Mouse (Mus musculus) neural tube, embryonic 10.5 days (tissue): ENCODE results near the gene Abi1.
"Not testable (repeated sequence)": the region's sequence is repeated elsewhere in the genome, so short reads cannot be mapped to it uniquely, and the experiment has no call there.

ENCODE experiments used
- DNase-seq: peaks from one replicate; pipeline ENCODE4 v3.0.0-alpha.2; 2017; ENCODE audit warnings: low spot score; ENCODE audit errors: extremely low spot score

Abi1 gene

DNA sequence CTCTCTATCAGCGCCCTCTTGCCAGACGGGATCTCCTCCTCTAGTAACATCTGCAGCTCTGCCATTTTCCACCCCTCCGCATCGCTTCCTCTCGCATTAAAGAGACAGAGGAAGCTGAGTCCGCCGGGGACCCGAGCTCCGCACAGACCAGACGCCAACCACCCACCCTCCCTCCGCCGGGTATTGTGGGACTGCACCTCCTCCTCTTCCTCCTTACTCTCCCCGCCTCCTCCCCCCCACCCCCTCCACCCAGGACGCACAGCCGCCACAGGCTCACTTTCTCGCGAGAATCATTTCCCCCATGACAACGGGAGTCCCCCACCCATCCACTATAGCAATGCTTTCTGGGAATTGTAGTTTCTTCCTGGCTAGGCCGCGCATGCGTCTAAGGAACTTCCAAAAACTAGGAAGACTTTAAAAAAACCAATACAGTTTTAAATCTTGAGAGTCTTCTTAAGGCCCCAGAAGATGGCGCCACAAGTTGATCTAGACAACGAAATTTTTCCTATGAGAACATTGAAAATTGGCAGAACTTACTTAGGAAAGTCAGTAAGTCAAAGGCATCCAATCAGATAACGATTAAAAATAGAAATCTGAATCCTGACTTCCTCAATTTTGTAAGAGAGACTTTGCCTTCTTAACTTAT, at the start of gene Abi1:
Abi1 (minus strand) TSS at position 241 of the 646 bp plus-strand sequence.
- DNase-seq = peak; percentile 85

DNA sequence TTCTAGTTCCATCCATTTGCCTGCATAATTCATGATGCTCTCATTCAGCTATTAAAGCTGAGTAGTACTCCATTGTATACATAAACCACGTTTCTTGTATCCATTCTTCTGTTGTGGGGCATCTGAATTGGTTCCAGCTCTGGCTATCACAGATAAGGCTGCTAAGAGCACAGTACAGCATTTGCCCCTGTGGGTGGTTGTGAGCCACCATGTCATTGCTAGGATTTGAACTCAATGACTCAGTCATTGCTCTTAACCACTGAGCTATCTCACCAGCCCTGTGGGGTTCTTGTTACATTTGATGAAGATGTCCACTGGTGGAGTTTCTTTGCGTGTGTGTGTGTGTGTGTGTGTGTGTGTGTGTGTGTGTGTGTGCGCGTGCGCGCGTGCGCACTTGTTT, 44.5 kb upstream of the Abi1 start:
- no peak for DNase-seq

DNA sequence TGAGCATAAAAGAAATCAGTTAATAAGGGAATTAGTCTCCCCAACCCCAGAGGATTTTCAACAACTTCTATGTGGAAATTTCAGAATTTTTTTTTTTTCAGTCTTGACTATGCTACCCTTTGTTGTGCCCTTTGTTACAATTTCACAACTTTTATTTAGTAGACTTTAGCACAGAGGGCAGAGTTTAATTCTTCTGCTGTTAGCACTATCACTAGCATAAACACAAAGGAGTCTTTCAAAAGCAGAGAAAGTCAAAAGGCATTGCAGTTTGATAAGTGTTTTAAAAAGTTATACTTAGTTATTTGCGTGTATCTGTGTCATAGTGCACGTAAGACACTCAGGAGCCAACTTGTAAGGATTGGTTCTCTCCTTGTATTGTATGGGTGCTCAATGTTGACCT, 38.5 kb upstream of the Abi1 start:
- DNase-seq = no peak

DNA sequence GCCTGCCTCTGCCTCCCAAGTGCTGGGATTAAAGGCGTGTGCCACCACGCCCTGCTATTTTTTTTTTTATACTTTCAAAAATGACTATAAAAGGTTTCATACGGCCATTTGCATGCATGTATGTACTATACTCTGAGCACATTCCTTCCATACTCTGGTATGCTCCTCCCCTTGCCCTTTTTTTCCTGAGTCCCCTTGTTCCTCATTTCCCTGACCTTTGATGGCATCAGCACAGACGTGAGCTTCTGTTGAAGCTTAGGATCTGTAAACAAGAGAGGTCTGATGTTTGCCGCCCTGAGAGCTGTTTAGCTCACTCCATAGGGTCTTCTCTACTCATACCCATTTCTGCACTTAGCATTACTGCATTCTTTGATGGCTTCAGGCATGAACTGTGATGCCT, 37.7 kb upstream of the Abi1 start:
- DNase-seq = no peak

DNA sequence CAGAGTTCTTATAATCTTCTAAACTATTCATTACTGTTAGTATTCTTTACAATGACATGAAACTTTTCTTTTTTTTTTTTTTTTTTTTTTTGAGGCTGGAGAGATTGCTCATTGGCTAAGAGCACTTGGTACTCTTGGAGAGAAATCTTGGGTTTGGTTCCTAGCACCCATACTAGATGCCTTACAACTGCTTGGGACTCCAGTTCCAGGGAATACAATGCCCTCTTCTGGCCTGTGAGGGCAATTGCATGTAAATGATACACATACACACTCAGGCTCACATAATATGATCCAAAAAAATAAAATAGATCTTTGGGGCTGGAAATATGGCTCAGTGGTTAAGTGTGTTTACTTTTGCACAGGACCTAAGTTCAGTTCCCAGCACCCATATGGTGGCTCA, 36.7 kb upstream of the Abi1 start:
- no peak for DNase-seq

DNA sequence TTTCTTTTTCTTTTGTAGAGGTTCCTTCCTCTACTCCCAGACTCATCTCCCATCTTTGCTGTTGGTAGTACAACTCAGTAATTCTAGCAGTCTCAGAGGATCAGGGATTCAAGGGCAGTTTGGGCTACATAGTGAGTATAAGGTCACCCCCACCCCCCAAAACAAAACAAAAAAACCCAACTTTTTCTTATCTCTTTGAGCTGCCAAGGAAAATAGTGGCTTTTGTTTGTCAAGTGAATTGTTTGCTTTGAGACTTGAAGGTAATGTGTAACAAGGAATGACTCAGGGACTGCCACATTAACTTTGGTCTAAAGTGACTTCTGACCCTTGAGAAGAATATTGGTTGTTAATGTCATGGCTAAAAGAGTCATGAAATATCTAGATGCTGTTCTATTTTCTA, 35.8 kb upstream of the Abi1 start:
- no peak for DNase-seq

DNA sequence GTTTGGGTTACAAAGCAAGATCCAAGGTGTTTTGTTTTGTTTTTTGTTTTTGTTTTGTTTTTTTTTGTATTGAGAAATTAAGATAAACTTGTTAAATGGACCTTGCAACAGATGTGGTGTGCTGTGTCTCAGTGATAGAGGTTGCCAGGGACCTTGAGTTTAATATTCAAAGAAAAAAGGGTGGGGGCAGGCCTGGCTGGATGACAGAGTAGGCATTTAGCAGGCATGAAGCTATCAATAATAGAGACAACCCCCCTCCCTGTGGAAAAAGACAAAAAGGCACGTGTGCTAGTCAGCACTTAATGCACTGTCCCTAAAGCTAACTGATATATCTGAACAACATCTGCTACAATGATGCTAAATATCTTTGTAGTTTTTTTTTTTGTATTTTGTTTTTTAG, 31.4 kb upstream of the Abi1 start:
- no peak for DNase-seq

DNA sequence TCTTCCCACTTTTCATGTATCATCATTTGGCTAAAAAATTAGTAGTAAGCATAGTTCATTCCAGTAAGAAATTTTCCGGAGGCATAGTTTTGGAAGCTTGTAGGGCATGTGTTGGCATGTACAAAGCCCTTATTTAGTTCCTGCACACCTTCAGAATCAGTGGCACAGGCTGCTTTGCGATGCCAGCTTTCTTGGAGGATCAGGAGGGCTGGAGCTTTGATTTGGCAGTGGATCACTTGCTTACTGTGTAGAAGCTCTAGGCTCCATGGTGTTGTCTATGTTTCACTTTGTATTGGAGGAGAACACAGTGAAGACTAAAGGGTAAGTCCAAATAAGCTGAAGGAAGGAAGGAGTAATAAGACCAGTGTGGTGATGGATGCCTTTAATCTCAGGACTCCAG, 30.4 kb upstream of the Abi1 start:
- no peak for DNase-seq

DNA sequence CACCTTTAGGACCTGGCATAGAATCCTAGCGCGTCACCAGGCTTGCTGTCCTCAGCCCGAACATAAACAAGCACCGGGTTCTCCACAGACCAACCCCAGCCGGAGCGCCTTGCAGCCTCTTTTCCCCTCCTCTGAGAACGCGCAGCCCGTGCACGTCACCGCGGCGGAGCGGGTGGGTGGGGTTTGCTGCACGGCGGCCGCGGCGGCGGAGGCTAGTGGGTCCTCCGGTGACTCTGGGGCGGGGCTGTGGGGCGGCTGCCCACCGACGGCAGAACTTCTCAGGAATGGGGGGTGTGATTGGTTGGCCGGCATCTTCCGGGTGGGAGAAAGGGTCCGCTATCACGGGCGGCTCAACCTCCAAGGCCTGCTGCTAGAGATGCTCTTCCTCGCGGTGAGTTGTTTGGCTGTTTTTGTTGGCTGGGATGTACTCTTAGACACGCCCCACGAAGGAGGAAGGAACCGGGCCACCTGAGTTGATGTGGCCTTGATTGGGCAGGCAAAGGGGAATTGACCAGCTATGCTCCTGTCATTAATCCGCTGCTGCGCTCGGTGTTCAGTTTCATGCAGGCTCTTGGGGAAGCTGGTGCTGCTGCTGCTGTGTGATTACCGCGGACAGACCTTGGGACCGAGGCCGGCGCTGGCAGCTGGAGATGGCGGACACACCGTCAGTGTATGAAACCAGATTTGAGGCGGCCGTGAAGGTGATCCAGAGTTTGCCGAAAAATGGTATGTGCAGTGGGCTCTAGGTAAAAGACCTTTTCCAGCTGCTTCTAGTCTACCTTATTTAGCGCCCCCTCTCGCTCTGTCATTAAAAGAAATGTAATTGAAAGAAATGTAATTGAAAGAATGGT, 29.1 kb upstream of the Abi1 start:
- DNase-seq = peak; percentile 91

DNA sequence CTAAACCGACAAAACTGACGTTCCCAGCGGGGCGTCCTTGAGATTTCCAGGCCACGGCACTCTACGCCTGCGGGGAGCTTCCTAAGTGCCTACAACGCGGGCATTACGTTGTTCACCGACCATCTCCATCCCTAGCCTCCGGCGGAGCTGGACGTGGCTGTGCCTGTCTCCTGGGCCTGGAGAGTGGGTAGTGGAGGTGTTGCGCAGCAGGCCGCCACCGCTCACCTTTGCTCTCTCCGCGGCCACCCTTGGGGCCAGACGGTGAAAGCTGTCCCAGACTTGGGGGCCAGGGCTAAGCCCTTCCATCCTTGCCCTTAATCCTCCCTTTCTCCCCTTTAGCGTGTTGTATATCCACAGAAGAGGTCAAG, 28.3 kb upstream of the Abi1 start:
- no peak for DNase-seq

DNA sequence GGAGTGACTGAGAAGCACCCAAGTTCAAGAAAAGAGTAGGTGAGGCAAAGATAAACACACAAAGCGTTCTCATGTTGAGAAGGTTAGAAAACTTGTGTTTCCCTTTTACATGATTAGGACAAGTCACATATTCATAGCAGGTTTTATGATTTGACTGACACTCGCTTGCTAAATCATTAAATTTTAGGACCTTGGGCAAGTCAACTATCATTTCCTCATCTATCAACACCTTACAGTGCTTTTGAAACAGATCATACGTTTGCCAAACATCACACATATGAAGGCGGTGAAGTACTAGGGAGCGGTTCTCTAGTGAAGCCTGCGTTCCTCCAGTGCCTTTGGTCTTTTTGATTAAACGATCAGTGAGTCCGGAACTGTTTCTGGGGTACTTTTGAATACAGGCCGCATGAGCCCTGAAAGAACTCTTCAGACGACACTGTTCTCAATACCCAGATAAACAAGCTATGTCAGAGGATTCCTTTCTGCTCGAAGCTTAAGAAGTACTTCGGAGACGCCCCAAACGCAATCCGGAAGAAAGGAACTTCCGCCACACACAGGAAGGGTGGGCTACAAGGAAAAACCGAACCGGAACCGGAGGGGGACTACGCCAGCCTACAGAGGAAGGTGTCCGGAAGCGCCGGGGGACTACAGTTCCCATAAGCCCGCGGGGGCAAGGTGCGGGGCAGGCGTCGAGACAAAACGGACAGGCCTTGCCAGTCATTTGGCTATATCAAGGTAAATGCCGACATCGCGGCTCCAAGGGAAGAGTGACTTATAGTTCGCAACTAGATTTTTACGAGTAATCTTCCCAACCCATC, 27.7 kb upstream of the Abi1 start, which contains the start of gene Acbd5:
Acbd5 (plus strand) TSS at position 616 of the 818 bp plus-strand sequence.
- DNase-seq = peak; percentile 90

DNA sequence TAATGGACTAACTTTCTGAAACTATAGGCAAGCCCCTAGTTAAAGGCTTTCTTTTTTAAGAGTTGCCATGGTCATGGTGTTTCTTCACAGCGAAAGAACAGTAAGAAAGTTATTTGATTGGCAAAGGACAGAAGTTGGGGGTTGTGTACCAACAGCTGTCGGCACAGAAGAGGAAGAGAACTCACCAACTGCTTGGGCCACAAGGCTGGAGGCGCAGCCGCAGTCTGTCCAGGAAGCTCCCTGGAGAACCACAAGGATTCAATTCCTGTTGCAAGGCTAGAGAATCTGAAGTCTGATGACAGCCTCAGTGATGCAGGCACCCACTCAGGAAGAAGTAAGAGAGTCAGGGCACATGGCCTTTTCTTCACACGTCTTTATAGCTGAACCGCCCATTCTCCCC, 12.5 kb upstream of the Abi1 start:
- no peak for DNase-seq

DNA sequence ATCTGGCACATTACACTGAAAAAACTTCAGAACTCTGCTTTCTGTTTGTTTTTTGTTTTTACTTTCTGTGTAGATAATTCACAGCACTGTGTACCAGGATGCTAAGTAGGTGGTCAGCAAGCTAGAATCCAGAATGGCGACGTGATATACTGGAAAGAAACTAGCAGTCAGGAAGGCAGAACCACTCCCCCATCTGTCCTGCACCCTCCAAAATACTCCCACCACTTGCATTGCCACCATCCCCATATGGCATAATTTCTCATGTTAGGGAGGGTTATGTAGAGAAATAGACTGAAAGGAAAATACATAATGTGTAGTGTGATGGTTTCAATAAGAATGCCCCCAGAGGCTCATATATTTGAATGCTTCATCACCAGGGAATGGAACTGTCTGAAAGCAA, 11.8 kb upstream of the Abi1 start:
- no peak for DNase-seq

DNA sequence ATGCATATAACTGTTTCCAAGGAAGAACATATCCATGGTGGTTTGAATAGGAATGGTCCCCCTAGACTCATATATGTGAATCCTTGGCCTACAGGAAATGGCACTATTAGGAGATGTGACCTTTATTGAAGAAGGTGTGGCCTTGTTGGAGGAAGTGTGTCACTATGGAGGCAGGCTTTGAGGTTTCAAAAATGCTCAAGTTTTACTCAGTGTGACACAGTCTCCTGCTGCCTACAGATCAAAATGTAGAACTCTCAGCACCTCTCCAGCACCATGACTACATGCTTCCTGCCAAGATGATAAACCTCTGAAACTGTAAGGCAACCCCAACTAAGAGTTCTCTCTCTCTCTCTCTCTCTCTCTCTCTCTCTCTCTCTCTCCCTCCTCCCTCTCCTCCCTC, 8.0 kb upstream of the Abi1 start:
- DNase-seq = no peak

DNA sequence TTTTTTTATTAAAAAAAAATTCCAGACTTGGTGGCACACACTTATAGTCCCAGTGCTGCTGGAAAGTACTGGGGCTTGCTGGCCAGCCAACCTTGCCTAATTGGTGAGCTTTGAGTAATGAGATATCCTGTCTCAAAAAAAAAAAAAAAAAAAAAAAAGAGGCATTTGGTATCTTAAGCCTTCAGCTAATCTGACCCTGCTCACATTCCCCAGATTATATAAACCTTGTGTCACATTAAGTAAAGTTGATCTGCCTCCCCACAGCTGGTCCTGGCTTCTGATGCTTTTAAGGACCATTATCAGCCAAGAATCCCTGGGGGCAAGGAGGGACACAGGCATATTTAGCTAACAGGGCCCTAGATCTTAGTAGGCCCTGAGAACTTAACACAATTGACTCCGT, 5.7 kb upstream of the Abi1 start:
- DNase-seq = no peak

DNA sequence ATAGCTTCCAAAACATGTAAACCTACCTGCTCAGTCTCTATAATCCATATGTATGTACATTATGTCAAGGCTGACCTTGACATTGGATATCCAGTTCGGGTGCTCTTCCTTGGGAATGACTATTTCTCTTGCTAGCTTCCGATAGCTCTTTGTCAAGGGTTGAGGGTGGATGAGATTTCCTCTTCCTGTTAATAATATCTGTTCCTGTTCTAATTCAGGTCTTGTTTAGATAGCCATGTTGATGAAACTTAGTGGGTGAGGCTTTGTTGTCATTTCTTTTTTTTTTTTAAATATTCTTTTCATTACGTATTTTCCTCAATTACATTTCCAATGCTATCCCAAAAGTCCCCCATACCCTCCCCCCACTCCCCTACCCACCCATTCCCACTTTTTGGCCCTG, 2.1 kb upstream of the Abi1 start:
- DNase-seq = no peak

DNA sequence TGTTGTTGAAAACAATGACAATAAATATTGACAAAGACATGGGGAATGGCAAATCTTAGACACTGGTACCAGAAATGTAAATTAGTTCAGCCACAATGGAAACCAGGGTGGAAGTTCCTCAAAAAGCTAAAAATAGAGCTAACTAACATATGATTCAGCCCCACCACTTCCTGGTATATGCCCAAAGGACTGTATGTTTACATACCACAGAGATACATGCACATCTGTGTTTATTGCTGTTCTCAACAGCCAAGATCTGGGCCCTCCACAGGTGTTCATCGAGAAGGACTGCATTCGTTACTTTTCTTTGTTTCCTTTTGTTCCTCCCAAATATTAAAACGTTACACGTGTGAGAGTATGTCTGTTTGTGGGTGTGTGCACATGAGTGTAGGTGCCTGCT, 1.4 kb upstream of the Abi1 start:
- DNase-seq = no peak

DNA sequence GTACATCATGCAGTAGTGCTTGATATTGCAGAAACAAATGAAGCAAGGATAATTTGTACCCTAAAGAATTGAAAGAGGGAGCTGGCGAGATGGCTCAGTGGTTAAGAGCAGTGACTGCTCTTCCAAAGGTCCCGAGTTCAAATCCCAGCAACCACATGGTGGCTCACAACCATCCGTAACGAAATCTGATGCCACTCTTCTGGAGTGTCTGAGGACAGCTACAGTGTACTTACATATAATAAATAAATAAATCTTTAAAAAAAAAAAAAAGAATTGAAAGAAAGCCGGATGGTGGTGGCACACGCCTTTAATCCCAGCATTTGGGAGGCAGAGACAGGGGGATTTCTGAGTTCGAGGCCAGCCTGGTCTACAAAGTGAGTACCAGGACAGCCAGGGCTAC, 649 bp upstream of the Abi1 start:
- not testable (repeated sequence) for DNase-seq

DNA sequence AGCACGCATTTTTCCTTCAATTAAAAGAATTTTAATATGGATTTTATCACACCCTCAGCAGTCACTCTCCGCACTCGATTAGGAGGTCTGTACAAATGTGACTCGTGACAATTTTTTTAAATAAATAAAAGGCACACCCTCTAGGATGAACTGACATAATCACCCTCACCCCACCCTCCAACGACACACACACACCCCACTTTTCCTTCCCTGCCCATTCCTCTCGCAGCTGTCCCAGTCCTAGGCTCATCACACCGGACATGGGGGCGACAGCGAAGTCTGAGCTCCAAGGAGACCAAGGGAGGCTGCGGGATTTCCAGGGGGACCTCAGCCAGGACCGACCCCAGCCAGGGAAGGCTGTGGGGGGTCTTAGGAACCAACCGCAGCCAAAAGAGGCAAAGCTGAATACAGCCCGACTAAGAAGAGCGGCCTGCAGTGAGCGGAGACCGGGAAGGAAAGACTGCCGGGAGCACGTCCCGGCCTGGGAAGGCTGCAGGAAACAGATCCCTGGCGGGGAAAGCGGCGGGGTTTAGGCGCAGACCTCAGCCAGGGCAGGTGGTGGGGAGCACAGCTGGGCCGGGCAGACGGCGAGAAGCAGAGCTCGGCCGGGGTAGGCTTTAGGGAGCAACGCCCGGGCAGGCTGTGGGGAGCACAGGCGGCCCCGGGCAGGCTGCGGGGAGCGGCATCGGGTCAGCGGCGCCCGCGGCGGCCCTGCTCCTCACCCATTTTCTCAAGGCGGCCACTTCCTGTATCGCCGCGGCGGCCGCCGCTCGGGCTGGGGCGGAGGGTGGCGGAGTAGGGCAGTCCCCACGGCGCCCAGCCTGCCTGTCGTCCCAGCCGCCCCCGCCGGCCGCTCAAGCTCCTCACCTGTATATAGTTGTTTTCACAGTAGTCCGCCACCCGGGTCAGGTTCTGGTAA, 700 bp downstream of the Abi1 start:
- no peak for DNase-seq

DNA sequence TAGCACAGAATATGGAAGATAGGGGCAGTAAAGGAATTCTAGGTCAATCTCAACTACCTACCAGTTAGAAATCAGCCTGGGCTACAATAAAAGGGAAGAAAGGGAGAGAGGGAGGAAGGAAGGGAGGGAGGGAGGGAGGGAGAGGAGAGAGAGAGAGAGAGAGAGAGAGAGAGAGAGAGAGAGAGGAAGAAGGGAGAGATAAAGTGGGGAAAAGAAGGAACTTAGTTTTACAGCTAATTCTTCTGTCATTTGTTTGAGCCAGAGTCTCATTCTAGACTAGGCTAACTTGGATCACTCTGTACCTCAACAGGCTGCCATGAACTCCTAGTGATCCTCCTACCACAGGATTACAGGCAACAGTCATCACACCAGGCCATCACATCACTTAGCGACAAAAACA, 4.6 kb downstream of the Abi1 start:
- no peak for DNase-seq
